Mouse (Mus musculus) subcutaneous adipose tissue, adult 2 months (tissue): ENCODE results near the gene Cx3cr1. TPM values are rescaled to one million over a fixed set of nuclear protein-coding genes. Genes with fewer than 3 reads are reported as not detected.

ENCODE experiments used
- polyA plus RNA-seq: library from polyadenylated mRNA; depleted of rRNA; stranded (reverse); fragments of >200 nt; gene quantifications from 2 replicates; pipeline ENCODE4 v1.2.3, GENCODE M21; 2012; ENCODE audit warnings: low replicate concordance; rRNA removed

The Cx3cr1 gene
- polyA plus RNA-seq = 2.3 and 27.5 TPM in 2 replicates

DNA sequence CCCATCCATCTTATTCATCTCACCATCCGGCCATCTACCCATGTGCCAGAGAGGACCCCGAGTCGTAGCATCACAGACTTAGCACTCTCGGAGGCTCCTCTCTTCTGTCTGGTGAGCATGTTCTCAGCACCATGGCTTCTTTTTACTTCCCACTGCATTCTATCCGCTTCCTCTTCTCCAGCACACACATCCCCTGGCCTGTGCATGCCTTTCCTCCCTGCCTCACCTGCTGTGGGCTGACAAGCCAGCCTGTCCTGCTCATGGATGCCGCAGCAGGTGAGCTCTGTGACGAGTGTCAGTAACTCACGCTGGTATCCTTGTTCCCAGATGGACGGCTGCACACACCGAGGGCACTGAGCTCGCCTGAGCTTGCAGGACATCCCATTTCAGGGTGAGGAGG is at the start of gene Cx3cr1:
Gene Cx3cr1, minus strand, starts transcription at position 101 of the 400 bp plus-strand sequence.

DNA sequence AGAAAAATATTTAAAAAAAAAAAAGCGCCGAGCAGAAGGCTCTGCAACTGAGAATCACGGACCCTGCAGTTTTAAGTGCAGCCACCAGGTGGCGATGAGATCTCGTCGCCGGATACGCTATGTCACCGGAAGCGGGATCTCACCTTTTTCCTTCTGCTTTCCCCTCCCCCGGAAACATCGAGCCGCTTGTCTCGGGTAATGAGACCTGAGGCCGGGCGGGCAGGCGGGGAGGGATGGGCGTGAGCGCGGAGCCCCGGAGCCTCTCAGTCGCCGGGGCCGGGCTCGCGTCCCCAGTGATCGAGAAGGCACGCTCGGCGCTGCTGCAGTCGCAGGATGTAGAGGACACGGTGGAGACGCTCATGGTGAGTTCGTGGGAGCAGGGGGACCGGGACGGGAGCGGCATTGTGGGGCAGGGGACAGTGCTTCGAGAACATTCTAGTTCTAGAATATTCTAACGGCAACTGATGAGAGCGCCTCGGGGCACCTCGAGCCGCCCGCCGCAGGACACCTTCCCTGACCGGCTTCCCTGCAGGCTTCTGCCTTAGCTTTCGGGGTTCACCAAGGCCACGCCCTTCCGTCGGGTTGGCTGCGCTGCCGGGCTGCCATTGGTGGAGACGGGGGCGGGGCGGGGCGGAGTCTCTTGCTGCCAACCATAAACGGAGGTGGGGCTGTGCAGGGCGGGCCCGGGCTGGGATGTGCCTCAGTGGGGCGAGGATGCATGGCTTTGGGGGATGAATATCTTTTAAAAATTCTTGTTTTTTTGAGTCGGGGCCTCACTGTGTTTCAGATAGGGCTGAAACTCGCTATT is 40.7 kb upstream of the Cx3cr1 start, which contains the start of gene Slc25a38:
Gene Slc25a38, plus strand, starts transcription at position 164 of the 808 bp plus-strand sequence.

GRCm38 (mm10) chr9:120091696-120092238 is 22.1 kb upstream of the Cx3cr1 start, which contains the start of gene Ccr8:
Gene Ccr8 (plus strand): TSS chr9:120092114.

DNA sequence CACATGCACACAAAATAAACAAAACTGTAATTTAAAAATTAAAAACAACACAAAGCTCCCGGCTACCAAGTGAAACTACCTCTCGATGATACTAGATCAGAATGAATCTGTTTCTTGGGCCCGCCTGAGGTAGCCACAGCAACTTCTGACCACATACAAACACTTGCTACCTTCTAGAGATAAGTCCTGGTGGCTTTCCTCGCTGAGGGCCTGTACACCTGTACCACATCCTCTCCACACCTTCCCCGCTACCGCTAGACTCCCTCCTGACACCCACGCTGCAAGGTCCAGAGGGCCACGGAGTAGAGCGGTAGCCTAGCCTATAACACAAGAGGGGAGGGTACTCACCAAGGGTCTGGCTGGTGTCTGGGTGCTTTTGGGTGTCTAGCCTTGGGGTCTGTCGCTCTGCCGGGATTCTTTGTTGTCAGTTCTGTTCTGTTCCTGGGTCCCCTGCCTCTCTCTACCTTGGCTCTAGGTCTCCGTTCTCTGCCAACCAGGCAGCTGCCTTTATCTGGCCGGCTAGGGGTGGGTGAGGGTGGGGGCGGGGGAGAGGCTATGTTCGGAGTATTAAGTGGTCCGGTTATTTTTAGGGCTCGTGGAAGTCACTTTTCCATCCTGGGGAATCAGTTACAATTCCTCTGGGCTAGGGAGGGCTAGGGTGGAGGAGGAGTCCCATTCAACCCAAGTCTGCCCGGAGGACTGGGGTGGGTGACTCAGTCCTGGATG is 46.4 kb downstream of the Cx3cr1 start, which contains the start of gene Xirp1:
Gene Xirp1, minus strand, starts transcription at position 513 of the 726 bp plus-strand sequence.

DNA sequence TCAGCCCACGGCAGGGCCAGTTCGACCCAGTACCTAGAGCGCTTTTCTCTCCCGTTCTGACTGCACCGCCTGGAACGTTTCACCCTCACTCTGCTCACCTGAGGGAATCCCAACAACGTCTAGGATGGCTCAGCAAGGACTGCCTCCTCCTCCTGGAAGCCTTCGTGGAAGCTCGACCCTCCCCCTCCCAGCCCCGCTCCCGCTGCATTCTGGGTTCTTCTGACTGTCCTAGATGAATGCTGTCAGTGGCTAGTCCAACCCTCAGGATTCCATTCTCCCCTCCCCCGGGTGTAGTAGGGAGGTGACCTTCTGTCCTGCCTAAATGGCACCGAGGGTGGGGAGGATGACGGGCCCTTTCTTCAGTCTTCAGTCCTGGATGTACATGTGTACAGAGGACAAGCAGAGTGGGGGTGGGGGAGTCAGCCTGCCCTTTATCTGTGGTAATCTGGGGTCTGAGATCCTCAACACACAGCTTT is 85.1 kb downstream of the Cx3cr1 start, which contains the start of gene Csrnp1:
Gene Csrnp1, minus strand, starts transcription at position 123 of the 476 bp plus-strand sequence.

GRCm38 (mm10) chr9:119937005-119937773 is 132.5 kb downstream of the Cx3cr1 start, which contains the start of the genes Gorasp1 and Ttc21a:
Gene Gorasp1 (minus strand): TSS chr9:119937565.
Gene Ttc21a (plus strand): TSS chr9:119937606.

GRCm38 (mm10) chr9:119894339-119895009 is 175.2 kb downstream of the Cx3cr1 start, which contains the start of gene Wdr48:
Gene Wdr48 (plus strand): TSS chr9:119894878.

Other genes with a start within 250 kb of the Cx3cr1 start
- gene Scn11a, start 244.4 kb downstream of the Cx3cr1 start, polyA plus RNA-seq = 0.01 TPM in 1 of 2 replicates, not detected in the other
- gene Wdr48, start 175.0 kb downstream of the Cx3cr1 start, polyA plus RNA-seq = 38.6 and 57.9 TPM in 2 replicates
- 26.0 and 28.5 TPM in 2 replicates for gene Gorasp1, start 132.3 kb downstream of the Cx3cr1 start, polyA plus RNA-seq
- gene Ttc21a, start 132.3 kb downstream of the Cx3cr1 start, polyA plus RNA-seq = 0.05 TPM in 1 of 2 replicates, not detected in the other
- 16.6 and 18.4 TPM in 2 replicates for gene Csrnp1, start 85.2 kb downstream of the Cx3cr1 start, polyA plus RNA-seq
- gene Xirp1, start 46.3 kb downstream of the Cx3cr1 start, polyA plus RNA-seq = 0.37 TPM in 2 replicates
- gene Ccr8, start 22.2 kb upstream of the Cx3cr1 start, polyA plus RNA-seq = 0.16 and 0.21 TPM in 2 replicates
- gene Slc25a38, start 40.5 kb upstream of the Cx3cr1 start, polyA plus RNA-seq = 41.9 and 42.7 TPM in 2 replicates
- gene Rpsa, start 57.8 kb upstream of the Cx3cr1 start, polyA plus RNA-seq = 1,513 and 3,033 TPM in 2 replicates
- 0.15 TPM in 1 of 2 replicates, not detected in the other for gene Mobp, start 79.8 kb upstream of the Cx3cr1 start, polyA plus RNA-seq
- 3.8 and 8.7 TPM in 2 replicates for gene Myrip, start 231.6 kb upstream of the Cx3cr1 start, polyA plus RNA-seq